Mouse (Mus musculus) left cerebral cortex, postnatal 36 days (tissue): Measurements from ENCODE around the gene Esrrg. TPM values are rescaled to one million over a fixed set of nuclear protein-coding genes. Genes with fewer than 3 reads are reported as not detected.

ENCODE experiments used
- DNase-seq, 2 experiments: peaks; one replicate each; pipeline ENCODE4 v3.0.0; 2021 to 2022; ENCODE audit warnings: low spot score in 2 of 2, mixed read lengths in 1 of 2
- intact Hi-C: fragments of 180-260 bp; cut with DNase I; formaldehyde crosslinking; loops from one replicate; pipeline ENCODE4 v1.15.1; 2025
- total RNA-seq, 2 experiments: library from RNA; stranded (reverse); gene quantifications; 2 replicates each; pipeline ENCODE4 v1.2.3; 2021

Gene Esrrg
- total RNA-seq, 2 experiments from 2014 or later = 29.8 to 30.6 TPM

DNA sequence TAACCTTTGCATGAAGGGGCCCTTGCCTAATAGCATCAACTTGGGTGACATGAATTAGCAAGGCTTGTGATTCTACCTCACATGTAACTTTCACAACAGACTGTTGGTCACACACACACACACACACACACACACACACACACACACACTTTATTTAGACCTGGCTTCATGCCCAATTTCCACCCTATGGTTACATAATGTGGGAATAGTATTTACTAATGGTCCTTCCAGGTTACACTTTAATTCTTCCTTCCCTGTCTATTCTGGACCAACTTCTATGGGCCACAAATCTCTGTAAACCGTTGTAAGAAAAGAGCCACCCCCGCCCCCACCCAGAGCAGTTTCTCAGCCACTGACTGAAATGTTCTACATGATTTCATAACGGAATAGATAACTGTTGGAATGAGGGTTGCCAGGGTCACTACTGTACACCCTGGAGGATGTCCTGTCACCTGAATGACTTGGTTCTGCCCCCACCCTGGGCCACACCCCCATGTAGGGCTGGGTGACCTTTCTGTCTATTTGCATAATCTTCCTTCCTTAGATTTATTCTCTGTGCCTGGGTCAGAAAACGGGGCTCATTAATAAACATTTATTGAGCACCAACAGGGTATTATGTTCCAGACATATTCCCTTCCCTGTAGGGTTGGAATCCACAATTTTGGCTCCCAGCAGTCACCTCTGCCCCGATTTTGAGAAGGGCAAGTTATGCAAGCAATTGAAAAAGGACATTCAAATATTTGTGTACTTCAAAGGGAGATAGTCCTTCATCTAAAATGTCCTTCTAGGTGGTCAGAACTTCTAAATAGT is 154.3 kb downstream of the Esrrg start:
- intact Hi-C loops = no loop called here
- DNase-seq = no peak

DNA sequence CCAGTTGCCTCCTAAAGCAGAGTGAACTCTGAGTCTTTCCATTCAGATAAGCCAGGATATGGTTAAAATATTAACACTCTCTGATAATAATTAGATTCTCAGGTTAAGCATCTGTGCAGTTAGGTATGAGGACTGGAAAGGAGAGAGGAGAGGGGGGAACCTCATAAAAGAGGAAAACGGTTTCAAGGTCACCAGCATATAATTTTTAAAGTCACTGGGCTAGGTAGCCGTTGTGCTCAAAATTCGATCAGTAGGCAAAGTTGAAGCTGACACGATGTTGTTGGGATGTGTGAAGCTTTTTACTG is 154.8 kb downstream of the Esrrg start:
- intact Hi-C loops = no loop called here
- DNase-seq = no peak

DNA sequence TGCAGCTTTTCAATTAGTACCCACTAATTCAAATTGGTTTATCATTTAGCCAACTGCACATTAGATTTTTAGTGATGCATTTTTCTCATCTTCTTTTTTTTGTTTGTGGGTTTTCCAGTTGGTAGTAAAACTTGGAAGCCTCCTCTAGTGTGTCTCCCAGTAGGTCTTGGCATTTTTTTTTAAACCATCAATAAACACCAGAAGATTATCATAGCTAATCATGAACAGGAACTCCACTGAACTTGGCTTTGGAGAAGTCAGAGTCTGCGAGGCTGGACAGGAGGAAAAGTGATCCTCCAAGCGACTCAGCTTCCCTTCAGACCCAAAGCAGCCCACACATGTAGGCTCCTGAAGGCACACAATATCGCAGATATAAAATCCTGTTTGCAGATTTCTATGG is 155.2 kb downstream of the Esrrg start:
- intact Hi-C loops = no loop called here
- DNase-seq = no peak

DNA sequence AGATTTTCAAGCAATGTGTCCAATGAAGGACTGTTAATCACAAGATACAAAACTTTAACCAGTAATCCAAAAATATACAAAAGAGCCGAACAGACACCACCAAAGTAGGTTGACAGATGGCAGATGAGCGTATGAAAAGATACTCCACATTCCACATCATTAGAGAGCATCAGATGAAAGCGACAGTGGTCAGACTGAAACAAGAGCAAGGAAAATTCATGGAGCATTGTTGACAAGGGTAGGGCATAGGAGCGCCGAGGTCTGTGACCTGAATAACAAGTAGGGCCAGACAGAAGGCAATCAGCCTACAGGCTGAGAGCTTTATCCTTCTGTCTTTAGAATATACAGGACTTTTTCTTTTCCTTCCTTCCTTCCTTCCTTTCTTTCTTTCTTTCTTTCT is 157.0 kb downstream of the Esrrg start:
- intact Hi-C loops = no loop called here
- DNase-seq = no peak

DNA sequence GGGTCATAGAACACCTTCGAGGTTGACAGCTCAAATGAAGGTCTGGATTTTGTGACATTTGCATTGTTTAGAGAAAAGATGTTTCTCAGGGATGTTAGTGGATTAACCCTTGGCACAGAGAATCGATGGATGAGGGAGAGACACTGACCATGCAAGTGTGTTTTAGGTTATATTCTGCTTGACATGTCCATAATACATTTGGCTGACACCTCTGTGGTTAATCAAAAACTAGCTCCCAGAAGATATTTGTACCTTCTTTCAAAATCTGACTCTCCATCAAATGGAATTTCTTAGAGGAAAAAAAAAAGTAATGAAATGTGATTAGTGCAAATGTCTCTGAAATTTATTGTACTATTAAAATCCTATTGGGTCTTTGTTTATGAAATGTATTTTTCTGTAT is 158.8 kb downstream of the Esrrg start:
- intact Hi-C loops = no loop called here
- no peak for DNase-seq

DNA sequence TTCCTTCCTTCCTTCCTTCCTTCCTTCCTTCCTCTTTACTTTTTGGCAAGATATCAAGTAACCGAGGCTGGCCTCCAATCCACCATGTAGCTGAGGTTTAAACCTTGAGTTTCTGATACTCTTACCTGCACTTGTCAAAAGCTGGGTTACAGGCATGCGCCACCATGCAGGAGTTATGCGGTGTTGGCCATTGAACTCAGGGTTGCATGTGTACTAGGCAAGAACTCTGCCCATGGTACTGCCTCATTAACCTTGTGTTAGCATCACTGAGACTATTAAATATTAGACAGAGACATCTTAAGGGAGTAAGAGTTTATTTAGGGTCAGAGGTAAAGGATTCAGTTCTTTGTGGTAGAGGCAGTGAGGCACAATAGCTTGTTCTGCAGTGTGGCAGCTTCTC is 161.6 kb downstream of the Esrrg start:
- intact Hi-C loops = no loop called here
- no peak for DNase-seq

DNA sequence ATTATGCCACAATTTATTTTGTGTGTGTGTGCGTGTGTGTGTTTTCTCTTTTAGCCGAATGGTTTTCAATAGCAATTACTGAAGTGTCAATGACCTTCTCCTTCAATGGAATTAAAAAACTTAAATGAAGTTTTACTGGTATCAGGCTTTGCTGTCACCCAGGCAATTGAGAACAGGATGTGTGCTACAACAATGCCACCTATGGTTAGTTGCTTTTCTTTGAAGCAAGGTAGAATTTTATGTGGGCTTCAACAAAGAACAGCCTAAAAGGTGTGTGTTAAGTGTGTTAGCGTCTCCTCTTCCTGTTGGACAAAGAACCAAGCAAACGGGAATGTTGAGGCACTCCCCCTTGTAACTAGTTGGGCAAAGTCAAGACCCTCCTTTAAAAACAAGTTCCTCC is 162.5 kb downstream of the Esrrg start:
- intact Hi-C loops = no loop called here
- DNase-seq = no peak

DNA sequence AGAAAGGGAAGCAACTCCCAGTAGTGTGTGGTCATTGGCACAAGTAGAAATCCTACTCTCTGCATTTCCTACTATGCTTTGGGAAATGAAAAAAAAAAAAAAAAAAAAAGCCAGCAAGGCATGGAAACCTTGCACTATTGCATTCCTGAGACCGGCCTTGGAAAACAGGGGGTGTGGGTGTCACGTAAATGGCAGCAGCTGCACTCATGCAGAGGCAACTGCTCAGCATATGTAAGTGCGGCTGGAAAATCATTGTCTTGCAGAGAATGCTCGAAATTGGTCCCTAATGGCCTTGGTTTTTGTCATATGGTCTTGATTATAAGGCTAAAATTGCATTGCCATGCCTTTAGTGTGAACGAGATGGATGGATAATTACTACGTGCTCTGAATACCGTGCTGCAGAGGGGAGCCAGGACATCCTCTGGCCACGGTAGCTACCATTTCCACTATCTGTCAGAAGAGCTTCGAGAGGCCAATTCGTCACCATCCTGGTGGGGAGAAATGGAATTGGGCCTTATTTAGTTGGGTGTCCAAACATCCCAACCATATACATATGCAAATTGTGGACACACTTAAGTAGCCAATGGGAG is 171.1 kb downstream of the Esrrg start:
- intact Hi-C loops = no loop called here
- no peak for DNase-seq

DNA sequence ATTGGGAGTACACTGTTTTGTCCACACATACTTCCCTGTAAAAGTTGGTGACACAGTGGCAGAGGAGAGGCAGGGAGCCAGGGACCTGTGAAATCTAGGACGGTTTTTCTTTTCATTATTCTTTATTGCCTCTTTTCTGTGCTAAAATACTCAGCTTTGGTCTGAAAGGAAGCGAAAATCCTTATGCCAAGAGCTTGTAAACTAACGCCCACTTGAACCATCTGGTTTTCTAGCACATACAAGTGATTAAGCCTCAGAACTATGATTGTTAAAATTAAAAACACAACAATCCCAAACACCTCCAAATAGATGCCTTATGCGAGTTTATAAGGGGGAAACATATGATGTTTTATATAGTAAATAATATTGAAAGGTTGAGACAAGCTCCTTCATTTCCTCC is 176.6 kb downstream of the Esrrg start:
- intact Hi-C loops = no loop called here
- DNase-seq = peak in 1 of 2 experiments; percentile 25

DNA sequence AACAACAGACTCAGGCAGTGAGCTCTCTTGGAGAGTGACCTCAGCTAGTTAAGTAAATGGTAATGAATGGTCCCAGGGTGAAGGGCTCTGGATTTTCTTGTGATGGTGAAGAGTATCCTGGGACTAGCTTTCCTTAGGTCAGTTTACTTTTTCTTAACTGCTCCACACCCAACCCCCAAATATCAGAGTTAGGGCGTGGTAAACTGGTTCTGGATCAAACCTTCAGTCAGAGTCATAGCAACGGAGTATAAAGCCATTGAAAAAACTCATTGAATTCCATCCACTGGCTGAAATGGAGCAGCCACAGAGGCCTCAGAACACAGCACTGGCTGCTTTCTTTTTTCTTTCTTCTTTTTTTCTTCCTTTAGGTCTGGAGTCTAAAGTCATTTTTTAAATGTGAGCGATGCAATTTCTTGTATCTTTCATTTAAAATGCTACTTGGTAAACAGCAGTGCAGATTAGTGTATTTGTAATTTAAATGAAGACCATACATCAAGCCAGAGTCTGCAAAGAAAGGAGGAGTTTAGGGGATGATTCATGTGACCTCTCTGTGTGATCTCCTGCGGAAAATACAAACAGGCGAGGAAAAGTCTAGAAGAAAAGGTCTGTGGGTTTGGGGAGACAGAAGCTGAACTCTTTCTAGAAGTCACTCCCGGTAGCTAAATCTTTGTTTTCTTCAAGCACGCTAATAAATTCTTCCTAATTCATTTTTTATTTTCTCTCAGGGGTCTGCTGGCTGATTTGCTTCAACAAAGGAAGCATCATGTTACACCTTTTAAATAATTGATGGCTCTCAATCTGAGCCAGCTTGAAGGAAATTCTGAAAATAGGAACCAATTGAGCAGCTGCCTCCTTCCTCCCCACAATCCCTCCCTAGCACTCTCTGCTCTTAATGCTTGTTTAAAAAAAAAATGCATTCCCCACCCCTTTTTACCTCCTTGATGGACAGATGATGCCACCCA is 178.7 kb downstream of the Esrrg start:
- intact Hi-C loops = no loop called here

DNA sequence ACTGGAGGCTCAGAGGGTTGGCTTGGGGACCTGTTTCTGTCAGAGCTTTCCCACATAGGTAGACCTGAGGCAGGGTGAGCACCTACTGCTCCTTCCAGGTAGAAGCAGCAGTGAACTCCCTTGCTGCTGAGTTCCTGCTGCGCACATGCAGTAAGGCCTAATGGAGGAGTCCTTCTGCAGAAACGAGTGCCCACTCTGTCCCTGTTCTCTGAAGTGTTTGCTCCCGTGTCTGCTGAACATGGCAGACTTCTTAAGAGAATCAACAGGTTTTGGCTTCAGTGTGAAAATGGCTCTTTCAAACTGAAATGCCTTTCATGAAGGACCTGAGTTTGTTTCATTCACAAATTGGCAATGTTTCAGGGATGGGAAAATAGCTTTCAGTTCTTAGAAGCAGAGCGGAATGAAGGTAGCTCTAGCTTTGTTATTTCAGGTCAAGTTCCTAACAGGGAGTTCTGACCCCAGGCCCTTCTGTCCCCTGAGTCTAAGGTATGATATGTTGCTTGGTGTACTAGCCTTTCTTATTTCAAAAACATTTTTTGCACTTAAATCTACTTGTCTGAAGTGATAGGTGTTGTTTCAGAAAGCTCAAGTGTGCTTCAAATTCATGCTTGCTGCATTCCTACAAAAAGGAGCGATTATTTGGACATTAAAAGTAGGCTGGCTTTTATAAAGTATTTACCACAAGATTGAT is 185.8 kb downstream of the Esrrg start:
- DNase-seq = no peak
- intact Hi-C loops = no loop called here

More for the DNA sequence above, 178.7 kb downstream of the Esrrg start:
- no peak for DNase-seq

DNA sequence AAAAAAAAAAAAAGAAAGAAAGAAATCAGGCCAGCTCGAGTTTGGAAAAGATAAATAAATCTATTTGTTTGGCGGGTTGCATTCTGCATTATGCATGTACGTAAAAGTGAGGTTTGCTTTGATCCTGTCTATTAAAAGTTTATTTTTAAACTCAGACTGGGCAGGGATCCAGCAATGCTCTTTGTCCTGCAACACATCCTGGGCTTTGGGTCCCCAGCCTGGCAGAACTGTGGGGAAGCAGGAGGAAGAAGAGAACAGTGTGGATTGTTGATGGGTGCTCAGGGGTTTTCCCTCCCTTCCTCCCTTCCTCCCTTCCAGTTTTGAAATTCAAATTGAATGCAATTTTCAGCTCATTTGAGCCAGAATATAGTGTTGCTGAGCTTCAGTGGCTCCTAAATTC is 187.0 kb downstream of the Esrrg start:
- no peak for DNase-seq
- intact Hi-C loops = no loop called here

DNA sequence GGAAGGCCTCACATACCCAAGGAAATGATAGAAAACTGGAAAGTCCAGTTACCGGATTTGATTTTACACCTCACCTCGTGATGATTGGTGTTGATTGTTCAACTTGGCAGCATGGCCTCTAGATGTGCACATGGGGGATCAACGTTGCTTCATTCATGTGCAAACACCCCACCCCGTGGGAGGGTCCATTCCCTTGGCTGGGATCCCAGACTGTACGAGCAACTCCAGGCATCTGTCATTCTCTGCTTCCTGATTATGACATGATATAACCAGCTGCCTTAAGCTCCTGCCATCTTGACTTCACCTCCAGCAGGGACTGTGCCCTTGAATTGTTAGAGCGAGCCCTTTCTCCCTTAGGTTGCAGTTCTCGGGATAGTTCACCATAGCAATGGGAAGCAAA is 190.7 kb downstream of the Esrrg start:
- intact Hi-C loops = no loop called here
- no peak for DNase-seq

DNA sequence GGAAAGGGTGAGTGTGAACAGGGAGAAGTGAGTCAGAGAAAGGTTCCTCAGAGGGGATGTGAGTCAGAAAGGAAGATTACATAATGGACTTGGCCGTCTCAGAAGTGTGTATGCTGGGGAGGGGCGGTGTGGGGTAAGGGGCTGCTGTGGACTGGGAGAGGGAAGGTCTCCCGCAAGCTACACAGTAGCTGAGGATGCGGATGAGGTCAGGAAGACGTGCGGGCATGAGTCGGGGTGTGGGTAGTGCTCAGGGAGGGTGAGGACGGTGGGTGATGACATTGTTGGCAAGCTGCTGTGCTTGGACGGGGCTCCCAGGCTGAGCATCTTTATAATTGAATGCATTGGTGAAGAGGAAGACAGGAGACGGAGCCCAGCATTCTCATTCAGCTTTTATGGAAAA is 192.2 kb downstream of the Esrrg start:
- DNase-seq = no peak
- intact Hi-C loops = no loop called here

DNA sequence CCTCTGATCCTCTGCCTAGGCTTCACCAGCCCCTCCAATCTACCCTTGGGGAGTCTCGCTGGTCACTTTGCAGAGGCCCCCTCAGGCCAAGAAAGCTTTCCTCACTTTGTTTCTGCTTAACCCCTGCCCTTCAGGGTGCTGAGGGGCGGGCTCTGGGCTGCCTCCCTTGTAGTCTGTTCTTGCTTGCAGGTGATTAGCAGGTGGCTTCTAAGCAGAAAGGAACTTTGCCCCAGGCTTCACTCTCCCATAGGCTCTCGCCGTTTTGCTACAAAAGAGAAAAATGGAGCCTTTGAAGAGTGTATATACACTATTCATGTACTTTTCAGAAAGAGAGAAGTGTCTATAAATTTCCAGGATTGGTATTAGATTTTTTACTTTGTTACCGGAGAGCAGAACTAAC is 195.0 kb downstream of the Esrrg start:
- no peak for DNase-seq
- intact Hi-C loops = no loop called here

DNA sequence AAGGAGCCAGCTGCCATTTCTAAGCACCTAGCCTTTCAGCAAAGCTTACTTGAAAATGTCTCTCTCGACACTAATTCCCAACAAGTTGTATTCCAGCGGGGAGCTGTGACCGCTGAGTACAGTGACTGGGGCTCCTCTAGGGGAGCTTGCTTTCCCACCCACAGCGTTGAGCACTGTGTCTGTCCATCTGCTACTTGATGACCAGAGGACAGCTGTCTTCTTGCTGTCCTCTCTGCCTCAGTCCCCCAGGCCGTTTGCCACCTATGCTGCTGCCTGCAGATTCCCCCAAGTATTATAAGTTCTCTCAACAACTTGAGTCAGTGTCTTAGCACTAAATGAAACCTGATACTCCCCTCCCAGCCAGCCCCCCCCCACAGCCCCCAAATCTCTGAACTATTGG is 195.4 kb downstream of the Esrrg start:
- intact Hi-C loops = no loop called here
- no peak for DNase-seq

DNA sequence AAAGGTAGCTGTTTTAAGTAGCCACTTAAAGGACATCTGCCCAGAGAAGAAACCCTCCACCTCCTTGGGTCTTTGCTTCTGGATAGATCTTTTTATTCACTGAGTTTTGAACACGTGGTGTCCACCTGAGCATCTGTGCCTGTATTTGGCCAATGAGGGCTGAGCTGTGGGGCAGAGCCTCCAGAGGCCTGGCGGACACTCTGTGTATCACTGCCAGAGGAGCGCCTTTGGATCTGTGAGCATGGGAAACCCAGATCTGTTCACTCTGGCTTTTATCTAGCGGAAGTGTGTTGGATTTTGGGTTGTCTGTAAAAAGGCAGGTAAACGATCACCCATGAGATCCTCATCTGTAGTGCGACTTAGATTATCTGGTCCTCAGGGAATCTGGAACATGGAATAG is 196.4 kb downstream of the Esrrg start:
- intact Hi-C loops = no loop called here
- no peak for DNase-seq

DNA sequence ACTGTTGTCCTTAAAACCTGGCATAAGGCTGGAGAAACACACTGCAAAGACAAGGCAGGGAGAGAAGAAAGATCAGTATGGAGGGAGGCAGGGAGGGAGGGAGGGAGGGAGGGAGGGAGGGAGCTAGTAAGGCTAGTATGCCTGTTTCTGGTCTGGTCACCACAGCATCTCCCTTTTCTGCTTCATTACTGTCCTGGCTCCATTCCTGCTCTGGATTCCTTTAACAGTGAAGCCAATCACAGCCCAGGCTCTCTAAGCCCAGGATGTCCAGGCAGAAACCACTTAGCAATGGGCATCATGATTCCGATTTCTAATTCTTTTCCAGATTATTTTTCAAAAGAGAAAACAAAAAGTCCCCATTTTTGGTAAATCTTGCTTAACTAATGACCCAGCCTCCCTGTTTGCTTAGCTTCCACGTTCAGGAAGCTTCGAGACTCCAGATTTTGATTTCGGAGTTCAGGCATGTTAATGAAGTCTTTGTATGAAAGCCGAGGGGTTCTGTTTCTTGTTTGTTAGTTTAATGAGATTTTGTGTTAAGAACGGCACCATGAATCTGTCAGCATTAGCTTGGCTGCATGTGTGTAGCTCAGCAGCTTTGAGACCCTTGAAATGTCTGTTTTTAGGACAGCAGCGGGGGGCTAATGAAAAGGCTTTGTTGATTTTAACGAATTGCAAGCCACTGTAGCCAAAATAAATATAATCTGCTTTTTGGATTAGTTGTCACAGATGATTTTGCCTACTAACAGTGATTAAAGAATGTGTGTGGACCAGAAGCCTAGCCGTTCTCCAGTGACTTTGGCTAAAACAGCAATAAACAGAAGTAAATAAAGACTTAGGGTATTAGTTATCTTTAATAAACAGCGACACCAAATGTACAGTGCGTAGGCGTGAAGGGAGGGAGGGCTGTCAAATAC is 199.1 kb downstream of the Esrrg start:
- no peak for DNase-seq
- intact Hi-C loops = no loop called here

DNA sequence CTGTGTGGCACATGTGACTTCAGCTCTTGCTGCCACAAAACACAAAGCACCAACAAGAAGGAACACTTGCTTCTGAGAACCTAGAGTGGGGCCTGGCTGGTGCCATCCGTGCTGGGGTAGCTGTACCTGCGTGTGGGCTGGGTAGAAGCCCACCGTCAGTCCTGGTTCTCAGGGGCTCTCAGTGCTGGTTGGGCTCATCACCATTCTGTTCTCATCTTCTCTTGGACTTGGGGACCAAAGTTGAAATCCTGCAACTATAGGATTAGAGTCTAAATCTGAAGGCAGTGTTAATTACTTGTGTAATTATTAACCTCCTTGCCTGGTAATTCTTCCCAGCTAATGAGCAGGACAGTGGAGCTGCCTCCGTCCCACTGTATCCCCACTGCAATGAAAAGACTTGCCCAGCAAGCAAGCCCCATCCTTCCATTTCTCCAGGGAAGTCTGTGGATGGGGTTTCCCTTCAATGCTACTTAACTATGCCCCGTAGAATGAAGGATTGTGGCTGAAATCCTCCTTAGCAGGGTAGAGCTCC is 199.9 kb downstream of the Esrrg start:
- intact Hi-C loops = no loop called here
- DNase-seq = no peak
